Mouse (Mus musculus): Measurements from ENCODE around the gene Zfp341.

The Zfp341 gene

DNA sequence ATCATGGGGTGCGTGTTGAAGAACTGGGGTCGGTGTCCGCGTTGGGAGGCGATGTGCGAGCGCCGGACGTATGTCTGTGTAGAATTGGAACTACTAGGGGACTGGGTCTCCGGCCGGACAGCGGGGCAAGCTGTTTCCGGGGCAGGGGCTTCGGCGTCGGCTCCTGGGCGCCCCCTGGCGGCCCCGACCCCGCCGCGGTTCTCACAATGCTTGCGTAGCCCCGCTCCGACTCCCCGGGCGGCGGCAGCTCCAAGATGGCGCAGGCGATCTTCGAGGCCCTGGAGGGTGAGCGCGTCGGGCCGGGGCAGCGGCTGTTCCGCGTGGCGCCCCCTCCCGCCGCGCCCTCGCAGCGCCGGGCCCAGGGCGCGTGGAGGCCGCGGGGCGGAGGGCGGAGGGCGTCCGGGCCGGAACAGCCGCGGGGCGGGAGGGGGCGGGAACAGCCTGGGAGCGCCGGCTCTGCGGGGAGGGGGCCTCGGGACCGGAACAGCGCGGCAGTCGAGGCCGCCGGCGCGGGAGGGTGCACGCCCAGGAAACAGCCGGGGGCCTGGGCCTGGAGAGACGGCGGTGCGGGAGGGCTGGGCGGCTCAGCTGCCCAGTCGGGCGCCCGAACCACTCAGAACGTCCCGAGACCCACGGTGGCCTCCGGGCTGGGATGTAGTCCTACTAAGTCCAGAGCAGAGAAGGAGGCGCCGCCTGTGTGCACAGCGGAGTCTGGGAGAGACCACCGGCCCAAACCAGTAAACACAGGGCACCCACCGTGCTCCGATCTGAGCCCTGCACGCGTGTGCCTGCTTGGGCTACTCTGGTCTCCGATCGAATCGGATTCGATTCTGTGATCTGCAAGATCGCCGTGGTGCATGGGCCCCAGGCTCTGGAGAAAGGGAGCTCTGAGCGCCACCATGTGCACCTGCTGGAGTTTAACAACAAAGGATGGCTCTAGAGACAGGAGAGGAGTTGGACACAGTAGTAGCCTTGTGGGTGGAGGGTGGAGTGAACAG is at the start of gene Zfp341, which contains the start of gene 4930519P11Rik:
TSS of gene Zfp341 (plus strand) at position 180 of the 998 bp plus-strand sequence.
TSS of gene 4930519P11Rik (minus strand) at position 320 of the 998 bp plus-strand sequence.
- DNase-seq = peak; percentile 90

DNA sequence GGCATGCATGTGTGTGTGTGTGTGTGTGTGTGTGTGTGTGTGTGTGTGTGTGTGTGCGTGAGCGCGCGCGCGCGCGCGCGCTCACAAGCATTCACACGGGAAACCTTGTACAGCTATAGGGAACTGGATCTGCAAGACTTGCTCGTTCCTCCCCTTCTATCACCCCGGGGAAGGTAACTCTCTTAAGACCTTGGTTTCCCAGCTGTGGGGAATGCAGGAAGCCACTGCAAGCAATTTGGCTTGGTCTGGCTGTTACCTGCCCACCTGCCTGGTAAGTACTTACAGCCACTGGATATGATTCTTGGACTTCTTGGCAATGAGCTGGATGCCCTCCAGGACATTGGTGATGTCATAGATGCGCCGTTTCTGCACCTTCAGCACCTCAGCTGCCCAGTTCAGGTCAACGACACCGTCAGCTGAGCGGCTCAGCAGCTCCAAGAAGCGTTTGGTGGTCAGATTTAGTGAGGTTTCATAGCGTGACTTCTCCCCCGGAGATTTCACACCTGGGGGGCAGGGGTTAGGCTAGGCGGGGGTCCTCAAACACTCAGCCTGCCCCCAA is 49.4 kb upstream of the Zfp341 start:
- peak; percentile 63 for DNase-seq

DNA sequence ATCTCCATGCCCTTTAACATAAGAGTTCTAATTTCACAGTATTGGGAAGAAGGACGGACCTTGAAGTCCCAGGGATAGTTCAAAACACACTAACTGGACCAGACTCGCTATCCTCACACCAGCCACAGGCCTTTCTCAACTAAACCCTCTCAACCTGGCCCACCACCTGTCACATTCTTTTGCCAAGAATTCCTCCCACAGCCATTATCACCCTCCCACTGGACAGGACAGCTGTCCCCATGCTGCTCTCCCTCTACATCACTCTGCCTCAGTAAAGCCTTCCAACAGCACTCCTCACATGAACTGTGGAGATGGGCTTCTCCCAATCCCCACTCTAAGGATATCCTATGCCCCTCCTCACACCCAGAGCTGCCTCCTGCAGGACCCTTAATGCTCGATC is 47.5 kb upstream of the Zfp341 start:
- DNase-seq = no peak

DNA sequence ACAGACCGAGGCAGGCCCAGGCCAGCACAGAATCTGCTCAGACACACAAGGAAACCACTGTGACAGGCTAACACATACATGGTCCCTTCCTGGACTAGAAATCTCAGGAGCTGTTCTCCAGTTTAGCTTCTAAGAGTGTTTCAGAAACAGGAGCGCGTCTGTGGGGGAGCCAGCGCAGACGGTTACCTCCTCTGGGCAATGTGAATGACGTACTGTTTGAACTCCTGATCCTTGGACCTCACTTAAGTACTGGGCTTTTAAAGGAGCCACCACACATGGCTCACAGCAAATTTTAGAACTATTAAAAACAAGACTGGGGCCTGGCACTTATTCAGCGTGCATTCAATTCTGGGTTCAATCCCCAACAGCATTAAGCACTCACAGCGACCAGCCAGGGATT is 46.5 kb upstream of the Zfp341 start:
- peak; percentile 33 for DNase-seq

DNA sequence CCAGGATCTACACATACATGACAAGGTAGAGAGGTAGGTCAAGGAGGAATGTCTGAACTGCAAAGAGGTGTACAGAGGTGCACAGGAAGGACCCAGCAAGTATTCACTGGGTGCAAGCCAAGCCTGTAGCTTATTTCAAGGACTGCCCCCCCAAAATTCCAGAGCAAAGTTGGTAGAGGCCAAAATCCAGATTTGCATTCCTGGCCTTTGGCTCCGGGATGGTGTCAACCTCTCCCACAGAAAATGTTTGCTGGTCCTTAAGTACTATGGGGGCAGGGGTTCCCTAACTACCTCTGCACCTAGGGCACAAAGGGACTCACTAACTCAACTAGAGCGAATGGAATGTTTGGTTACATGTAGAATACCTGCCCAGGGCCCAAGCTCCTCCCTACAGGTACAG is 45.3 kb upstream of the Zfp341 start:
- DNase-seq = no peak

DNA sequence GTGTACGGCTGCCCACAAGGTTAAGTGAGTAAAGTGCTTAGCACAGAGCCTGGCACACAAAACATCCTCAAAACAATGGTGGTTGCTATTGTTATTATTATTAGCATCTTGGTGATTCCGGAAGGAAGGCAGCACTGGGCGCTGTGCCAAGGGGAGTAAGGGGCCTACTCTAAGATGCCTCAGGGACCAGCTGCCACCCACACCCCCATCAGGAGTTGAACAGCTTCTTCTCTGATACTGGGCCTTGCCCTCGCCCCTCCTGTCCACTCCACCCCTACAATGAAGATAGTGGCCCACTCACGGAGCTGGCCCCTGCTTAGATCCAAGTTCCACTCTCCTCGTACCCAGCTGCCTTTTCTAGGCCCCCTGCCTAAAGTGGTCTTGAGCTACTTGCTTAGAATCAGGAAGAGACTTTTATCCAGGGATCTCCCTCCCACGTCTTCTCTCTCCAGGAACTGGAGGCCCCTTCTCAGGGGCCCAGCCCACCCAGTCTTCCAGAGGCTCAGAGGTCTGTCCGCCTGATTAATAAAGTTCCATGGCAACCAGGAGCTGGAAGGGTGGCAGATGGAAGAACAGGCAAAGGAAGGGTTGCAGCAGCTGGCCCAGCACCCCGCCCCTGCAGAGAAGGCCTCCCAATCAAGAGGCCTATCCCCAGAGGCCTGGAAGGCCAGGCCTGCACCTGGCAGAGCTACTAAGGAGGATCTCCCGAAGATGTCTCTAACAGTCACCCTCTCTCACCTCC is 44.6 kb upstream of the Zfp341 start:
- no peak for DNase-seq

DNA sequence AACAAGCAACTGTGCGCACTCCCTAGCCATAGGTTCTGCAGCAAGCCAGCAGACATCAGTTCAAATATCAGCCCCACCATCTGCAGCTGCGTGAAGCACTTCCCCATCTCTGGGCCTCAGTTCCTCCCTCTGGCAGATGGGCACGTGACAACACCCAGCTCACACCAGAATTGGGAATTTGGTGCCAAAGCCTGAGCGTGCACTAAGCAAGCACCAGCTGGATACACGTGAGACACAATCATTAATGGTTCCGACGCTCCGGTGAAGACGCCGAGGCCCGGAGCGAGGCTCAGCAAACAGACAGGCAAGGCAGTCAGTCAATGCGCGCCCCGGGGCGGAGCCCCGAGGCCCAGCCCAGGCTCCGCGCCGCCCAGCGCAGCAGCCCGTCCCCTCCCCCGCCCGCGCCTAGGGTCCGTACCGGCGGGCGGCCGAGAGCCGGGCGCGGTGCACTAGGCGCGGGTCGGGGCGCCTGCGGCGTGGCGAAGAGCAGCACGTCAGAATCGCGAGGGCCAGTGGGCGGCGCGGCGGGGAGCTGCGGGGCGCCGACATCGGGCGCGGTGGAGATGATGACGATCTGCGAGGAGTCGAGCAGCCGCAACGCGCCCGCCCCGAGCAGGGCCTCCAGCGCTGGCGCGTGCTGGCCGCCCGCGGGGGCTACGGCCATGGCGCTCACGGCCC is 43.9 kb upstream of the Zfp341 start:
- DNase-seq = peak; percentile 62

DNA sequence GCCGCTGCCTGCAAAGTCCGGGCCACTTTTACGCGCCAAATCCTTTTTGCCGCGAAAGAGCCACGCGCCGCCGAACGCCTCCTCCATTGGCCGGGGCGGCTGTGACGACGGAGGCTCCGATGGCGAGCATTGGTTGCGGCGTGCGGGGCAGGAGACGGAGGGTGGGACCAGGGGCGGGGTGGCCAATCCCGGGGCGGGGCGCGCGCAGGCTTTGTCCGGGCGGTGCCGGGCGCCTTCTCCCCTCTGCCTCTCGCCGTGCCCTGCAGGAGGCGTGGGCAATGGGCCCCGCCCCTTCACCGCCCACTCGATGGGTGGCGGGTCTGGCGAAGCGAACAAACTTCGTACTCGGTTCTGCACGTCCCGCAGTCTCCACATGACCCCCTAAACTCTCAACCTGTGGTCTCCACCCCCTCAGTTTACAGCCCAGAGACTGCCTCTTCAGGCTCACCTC is 43.2 kb upstream of the Zfp341 start, which contains the start of gene E2f1:
TSS of gene E2f1 (minus strand) at position 57 of the 451 bp plus-strand sequence.
- DNase-seq = peak; percentile 93

DNA sequence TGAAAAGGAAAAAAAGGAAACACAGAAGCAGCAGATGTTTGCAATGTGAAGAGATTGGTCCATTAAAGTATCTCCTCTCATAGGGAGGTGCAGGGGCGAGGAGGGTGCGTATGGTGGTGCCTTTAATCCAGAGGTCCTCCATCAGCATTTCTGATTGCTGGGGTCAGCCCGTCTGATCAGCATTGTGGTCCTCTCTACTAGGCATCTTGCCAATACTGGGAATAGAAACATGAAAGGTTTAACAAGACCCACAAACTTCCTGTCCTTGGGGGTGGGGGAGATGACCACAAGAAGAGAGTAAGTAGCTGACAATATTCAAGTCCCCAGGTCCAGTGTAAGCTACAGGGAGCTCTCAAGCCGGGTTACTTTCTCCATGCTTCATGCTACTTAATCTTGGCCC is 42.4 kb upstream of the Zfp341 start:
- DNase-seq = no peak

DNA sequence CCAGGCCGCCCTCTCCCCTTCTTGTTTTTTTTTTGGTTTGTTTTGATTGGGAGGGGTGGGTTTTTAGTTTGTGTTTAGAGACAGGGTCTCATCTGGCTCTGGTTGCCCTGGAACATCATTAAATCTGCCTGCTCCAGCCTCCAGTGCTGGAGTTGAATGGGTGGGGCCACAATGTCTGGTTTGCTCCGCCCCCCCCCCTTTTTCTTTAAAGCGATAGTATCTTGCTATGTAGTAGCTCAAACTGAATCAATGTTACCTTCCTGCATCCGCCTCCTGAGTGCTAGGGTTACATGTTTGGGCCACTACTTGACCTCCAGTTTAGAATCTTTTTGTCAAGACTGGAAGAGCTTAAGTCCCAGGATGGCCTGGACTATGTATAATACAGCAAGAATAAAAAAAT is 41.8 kb upstream of the Zfp341 start:
- no peak for DNase-seq

DNA sequence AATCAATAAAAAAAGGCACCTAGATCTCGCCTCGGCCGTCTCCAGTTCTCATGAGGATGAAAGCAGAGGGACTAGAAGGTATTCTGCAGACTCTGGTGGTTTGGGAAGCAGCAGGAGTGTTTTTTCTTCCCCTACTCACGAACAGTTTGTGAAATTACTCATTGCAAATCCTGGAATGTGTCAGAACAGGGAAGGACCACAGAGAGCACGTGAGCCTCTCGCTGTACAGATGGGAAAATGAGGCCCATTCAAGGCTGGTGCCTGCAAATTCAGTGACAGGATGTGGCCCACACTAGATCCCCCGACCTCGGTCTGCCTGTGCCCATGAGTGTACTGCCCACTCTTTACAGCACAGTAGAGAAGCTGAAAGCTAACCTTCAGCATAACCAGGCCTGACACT is 41.1 kb upstream of the Zfp341 start:
- no peak for DNase-seq

DNA sequence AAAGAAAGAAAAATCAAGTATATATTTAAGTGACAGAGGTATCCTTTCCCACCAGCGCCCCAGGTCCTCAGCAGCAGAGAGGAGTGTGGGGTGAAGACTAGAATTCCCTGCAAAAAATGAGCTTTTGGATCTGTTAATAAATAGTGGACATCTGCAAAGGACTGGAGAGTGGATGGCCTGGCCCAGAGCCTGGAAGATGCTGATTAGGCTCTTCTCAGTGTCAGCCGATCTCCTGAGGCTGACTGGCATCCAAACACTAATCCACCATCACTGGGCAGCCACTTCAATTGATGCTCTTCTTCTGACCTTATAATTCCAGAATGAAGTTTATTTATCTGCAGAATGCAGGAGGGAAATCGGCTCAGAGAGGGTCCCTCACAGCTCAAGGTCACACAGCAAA is 40.1 kb upstream of the Zfp341 start:
- no peak for DNase-seq

DNA sequence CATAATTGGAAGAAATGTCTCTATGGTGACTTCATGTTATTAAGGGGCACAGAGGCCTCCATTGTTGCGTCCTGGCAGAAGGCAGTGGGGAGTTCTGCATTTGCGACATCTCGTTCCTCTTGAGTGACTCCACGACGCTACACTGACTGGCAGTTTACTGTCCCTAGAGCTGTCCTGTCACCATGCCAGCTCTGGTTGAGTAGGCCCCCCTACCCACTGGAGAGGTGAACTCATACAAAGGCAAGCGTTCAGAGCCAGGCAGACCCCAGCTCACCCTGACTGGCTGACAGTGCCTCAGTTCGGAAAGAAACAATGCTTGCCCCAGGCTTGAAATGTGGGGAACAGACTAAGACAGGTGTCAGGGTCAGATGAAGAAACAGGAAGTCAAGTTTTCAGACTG is 38.8 kb upstream of the Zfp341 start:
- DNase-seq = no peak

DNA sequence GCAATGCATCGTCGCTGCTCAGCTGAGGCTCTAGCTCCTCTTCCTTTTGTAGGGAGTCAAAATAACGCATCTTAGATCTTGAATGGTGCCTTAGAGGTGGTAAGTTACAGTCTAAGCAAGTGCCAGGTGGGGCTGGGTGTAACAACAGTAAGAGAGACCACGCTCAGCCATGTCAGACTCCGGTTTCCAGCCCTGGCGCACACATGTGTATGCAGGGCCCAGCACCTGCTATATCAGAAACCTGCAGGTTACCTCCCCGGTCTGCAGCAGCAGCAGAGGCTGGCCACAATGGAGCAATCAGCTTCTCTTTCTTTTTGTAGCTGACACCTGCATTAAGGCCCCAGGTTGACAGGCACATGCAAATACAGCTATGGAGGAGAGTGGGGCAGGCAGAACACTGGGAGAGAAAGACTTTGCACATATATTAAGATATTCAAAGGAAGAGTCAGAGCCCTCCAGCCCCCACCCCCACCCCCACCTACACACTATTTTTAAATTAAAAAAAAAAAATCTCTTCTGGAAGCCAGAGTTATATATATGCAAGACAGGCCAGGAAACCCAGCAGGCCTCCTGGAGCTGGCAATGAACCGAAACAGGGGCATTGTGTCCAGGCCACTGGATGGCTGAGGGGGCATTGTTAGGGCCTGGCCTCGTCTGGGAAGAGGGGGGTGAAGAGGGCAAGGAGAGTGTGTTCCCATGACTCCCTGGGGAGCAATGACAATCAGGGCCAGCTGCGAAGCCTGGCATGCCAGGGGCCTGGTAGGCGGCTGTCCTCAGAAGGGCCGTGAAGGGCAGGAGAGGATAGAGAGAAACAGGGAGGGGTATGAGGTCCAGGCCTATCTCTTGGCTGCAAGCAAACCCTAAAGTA is 36.0 kb upstream of the Zfp341 start:
- no peak for DNase-seq

DNA sequence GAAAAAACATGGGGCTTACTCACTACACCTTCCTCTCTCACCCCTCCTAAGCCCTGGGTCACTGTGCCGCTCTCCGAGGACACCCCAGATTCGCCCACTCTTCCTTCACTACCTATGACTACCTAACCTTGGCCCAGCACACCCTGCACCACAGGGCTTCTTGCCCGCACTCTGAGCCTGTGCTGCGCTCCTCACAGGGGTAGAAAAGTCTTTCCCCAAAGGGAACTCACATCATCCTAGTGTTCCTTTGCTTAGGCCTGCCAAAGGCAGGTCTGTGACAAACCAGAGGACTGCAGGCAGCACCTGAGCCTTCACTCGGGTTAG is 35.4 kb upstream of the Zfp341 start:
- DNase-seq = no peak

DNA sequence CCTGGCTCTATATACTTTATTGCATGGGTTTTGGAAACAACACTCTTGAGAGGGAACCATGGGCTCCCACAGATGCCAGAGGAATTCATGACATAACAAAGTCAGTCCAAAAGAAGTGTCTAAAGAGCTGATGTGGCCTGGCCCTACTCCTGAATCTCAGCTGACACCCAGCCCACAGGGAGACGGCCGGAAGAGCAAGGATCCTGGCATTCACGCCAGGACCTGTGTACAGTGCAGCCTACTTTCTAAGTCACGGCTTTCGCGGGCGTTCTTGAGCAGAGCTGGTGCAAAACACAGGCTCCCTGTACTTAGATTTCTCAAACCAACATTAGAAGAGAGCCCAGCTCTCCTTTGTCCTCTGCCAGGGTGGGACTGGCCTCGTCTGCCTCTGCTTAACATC is 32.5 kb upstream of the Zfp341 start:
- DNase-seq = no peak

DNA sequence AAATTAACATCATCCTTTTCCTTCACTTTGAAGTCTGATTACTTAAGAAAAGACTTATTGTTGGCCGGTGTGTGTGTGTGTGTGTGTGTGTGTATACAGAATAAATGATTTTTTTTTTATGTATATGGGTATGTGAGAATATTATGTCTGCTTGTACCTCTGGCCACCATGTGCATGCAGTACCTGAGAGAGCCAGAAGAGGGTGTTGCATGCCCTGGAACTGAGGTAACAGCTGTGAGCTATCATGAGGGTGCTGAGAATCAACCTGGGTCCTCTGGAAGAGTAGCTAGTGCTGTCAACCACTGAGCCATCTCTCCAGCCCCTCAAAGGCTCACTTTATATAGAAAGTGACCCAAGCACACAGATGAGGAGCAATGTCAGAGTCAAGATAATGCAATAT is 31.7 kb upstream of the Zfp341 start:
- DNase-seq = no peak

DNA sequence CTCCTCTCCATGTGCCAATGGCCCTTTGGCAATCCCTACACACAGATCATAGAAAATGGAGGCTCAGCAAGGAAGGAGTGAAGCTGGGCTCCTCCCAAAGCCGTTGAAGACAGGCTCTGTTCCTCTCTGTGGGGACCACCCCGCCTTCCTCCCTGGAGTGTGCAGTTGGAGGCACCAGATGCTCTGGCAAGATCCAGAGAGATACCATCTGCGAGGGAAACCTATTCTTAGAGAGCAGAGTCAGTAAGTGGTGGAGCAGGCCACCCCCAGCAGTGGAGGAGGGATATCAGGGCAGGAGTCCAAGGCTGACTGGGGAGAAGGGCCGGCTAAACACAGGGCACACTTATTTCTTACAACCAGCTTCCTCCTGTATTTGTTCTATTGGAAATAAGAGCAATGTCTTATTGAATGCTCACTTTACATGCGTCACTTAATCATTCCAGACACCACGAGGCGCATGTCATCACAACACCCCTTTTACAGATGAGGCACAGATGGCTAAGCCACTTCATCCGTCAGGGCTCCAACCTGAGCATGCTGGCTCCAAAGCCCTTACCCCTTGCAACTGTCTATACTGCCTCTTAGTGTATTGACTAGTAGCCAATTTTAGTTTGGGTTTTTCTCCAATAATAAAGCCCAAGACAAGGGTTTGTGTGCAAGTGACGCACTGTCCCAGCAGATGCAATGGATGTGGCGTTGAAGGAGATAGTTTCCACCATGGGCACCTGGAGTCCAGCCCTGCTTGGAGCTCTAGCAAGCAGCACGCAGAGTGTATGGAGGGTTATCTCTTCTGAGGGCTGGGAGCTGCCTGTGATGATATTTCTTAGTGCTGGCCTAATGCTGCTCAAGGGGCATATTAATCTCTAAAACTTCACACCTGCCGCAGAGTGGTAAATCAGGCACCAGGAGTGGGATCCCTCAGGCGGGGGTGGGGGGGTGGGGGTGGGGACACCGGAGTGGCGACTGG is 28.9 kb upstream of the Zfp341 start:
- no peak for DNase-seq

DNA sequence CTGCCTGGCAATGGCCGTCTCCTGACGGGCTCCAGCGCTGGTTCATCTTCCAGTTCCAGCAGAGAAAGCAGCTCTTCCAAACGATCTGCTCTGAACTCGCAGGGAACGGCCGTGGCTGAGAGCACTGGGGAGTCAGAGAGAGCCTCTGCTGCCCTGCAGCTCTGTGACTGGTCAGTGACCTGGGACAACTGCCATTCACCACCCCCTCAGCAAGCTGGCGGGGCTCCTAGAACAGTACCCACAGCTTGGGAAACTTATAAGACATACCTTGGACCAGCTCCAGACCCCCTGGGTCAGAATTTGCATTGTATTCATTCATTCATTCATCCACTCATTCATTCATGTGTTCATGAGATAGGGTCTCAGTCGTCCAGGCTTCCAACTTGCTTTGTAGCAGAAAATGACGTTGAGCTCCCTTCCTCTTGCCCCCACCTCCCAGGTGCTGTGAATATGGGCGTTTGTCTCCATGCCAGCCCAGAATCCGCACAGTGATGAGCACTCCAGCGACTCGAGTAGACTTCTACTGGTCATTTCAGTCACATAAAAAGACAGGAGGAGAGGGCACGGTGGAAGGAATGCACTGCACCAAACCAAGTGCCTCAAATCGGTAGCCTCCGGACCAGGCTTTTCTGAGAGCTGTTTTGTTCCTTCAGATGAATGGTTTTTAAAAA is 28.0 kb upstream of the Zfp341 start:
- no peak for DNase-seq

DNA sequence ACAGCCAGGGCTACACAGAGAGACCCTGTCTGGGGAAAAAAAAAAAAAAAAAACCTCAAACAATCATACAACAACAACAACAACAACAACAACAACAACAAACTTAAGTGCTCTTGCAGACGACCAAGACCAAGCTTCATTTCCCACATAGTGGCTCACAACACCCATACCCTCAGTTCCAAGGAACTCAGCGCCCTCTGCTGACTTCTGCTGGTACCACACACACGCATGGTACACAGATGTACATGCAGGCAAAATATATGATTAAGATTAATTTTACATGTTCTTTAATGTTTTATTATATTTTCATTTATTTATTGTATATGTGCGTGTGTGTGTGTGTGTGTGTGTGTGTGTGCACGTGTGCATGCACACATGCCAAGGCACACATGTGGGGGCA is 26.7 kb upstream of the Zfp341 start:
- no peak for DNase-seq

All from kidney, adult 18-20 months (tissue).